Mouse (Mus musculus): Measurements from ENCODE around the gene A730071L15Rik.

A730071L15Rik gene

GRCm38 (mm10) chr11:6183246-6183645 is 16.6 kb upstream of the A730071L15Rik start:
- no peak for DNase-seq (ENCODE audit: low read depth)

DNA sequence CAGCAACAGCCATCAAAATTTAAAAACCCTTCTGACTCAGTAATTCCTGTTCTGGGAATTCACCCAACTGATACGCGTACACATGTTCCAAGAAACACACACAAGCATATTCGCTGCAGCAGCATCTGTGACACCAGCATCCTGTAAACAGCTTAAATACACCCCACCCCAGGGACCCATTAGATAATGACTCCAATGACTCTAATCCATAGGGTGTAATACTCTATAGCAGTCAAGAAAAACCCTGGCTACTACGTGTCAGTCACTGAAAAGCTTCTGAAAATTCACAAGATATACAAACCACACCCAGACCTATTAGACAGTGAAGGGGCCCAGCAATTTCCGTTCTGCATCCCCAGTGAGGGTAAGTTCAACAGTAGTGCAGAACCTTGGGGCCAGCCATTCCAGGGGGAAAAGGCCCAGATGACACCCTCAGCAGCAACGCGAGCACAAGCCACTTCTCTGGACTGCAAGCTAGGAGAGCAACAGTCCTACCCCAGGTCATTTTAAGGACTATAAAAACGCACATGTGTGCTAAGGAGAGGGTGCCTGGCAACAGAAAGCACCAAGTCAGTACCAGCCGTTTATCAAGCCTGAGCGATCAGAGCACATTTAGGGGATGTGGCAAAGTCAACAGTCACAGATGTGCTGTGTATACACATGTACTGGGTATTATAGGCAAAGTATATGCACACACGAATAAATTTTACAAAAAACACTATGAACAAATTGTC is 15.5 kb upstream of the A730071L15Rik start:
- no peak for DNase-seq (ENCODE audit: low read depth)

GRCm38 (mm10) chr11:6187399-6187798 is 12.4 kb upstream of the A730071L15Rik start:
- DNase-seq (ENCODE audit: low read depth): no peak

GRCm38 (mm10) chr11:6187878-6188277 is 12.0 kb upstream of the A730071L15Rik start:
- DNase-seq (ENCODE audit: low read depth): peak; percentile 87

GRCm38 (mm10) chr11:6196780-6197179 is 3.0 kb upstream of the A730071L15Rik start:
- no peak for DNase-seq (ENCODE audit: low read depth)

DNA sequence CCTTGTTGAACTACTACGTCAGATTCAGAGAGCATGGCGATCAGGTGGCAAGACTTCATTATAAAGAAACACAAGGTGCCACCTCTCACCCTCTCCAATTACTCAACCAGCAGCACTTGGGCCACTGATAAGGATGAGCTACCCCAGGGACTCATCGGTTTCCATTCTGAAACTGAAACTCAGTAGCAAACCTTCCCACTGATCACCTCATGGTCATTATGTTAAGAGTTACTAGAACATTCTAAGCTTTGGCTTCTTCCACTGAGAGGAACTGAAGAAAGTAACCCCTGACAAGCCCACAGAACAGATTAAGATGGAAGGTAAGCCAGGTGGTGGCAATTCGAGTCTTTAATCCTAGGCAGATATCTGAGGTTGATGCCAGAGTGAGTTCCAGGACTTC is 1.4 kb upstream of the A730071L15Rik start:
- no peak for DNase-seq (ENCODE audit: low read depth)

- peak; percentile 72 for DNase-seq (ENCODE audit: low read depth)
Measured at GRCm38 (mm10) chr11:6200087-6200569, 299 bp downstream of the A730071L15Rik start, which contains the start of gene Nudcd3. Nudcd3 (minus strand) TSS chr11:6200415.

DNA sequence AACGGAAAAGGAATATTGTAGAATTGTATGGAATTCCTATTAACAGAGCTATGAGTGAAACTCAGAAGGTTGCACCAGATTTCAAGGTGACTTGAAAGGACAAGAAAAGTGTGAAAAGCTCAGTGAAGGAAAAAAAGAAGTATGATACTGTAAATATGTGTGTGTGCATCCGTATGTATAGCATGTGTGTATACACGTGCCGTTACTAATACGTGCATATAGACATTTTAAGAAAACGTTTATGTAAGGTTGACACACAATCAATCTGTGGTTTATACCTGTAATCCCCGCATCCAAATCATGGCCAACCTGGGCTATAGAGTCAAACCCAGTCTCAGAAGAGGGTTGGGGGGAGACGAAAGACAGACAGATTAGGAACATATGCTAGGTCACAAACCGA is 741 bp downstream of the A730071L15Rik start:
- DNase-seq (ENCODE audit: low read depth): no peak

DNA sequence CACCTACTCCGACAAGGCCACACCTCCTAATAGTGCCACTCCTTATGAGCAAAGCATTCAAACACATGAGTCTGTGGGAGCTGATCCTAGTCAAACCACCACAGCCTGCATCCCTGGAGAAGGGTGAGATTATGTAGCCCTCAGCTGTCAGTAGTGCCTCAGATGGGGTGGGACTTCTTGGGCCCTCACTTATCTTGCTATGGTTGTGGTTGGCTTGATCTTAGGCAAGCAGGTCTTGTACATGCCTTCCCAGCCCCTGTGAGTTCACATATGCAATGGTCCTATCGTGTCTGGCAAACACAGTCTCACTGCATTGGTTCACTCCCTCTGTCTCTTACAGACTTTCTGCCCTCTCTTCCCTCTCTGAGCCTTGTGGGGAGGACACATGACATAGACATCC is 7.3 kb downstream of the A730071L15Rik start:
- no peak for DNase-seq (ENCODE audit: low read depth)

GRCm38 (mm10) chr11:6208158-6208557 is 8.3 kb downstream of the A730071L15Rik start:
- no peak for DNase-seq (ENCODE audit: low read depth)

- DNase-seq (ENCODE audit: low read depth): no peak
Measured at GRCm38 (mm10) chr11:6216834-6217233, 17.0 kb downstream of the A730071L15Rik start.

- no peak for DNase-seq (ENCODE audit: low read depth)
Measured at GRCm38 (mm10) chr11:6218189-6218896, 18.5 kb downstream of the A730071L15Rik start.

- DNase-seq (ENCODE audit: low read depth): no peak
Measured at GRCm38 (mm10) chr11:6219967-6220366, 20.1 kb downstream of the A730071L15Rik start.

GRCm38 (mm10) chr11:6222187-6222586 is 22.4 kb downstream of the A730071L15Rik start:
- DNase-seq (ENCODE audit: low read depth): no peak

GRCm38 (mm10) chr11:6224541-6225229 is 24.9 kb downstream of the A730071L15Rik start:
- no peak for DNase-seq (ENCODE audit: low read depth)

DNA sequence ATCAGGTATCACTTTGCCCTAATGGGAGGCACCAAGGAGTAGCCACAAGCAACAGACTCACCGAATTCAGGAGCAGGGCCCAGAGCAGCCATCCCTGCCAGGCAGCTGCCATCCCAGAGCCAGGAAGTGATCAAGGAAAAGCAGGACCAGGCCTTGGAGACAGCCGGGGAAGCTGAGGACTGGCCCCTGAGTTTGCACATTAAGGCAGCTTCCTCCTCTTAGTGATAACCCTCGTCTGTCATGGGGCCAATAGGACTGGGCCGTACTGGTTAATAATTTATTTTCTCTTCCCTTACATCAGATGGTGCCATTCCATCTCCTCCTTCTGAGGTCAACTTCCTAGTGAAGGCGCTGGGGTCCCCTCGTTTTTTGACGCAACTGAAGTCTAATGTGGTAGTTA is 30.2 kb downstream of the A730071L15Rik start, which contains the start of gene Npc1l1:
Gene Npc1l1 (minus strand): TSS at position 132 of the 400 bp plus-strand sequence.
- DNase-seq (ENCODE audit: low read depth): no peak

- no peak for DNase-seq (ENCODE audit: low read depth)
Measured at GRCm38 (mm10) chr11:6233025-6233424, 33.2 kb downstream of the A730071L15Rik start.

- no peak for DNase-seq (ENCODE audit: low read depth)
Measured at GRCm38 (mm10) chr11:6244707-6245106, 44.9 kb downstream of the A730071L15Rik start.

Data from c-Kit-positive CD71-negative TER-119-negative erythroid progenitor cells, embryonic 14.5 days (primary cell).